Mouse (Mus musculus): ENCODE measurements around the gene Dnase2a. TPM values are rescaled to one million over a fixed set of nuclear protein-coding genes. Genes with fewer than 3 reads are reported as not detected.

The Dnase2a gene
- polyA plus RNA-seq, 1 experiment from 2014 or later = 6.6 TPM

DNA sequence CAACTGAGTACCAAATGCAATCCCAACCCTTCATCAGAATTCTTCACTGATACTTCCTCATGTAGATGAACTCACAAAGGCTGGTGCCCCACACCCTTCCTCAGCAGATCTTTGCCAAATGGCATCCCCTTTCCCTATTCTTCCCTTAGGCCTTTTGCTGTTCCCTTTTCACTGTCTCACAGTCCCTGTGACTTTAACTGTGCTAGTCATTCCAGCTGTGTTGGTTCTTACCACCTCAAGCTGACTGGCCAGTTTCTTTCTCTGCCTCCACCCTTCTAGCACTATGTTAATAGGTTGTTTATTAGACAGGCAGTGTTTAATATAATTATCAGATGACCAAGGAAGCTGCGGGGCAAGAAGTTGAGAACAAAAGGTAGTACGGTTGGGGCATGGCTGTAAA, 60.3 kb downstream of the Dnase2a start:
- Histone ChIP-seq H3K4me3 (peak overlapping the region; percentile 91), H3K27ac (replicated peaks) (peak overlapping the region; percentile 98), H3K27me3 (ENCODE audit: low read depth, poor library complexity, severe bottlenecking) (no peaks in the 10 kb centered on the region), H3K36me3 (peaks cover 43% of the 10 kb centered on the region), H3K9me3 (replicated peaks) (no peaks in the 10 kb centered on the region), H3K4me1 (peaks cover 58% of the 10 kb centered on the region)
- WGBS = 33% methylated on average over 2 of the region's 2 CpGs
- DNase-seq (ENCODE audit: low spot score) = no peak

- H3K9me3 ChIP-seq (replicated peaks) = no peaks in the 10 kb centered on the region
- no peaks in the 10 kb centered on the region for H3K27me3 ChIP-seq (ENCODE audit: low read depth, poor library complexity, severe bottlenecking)
- H3K4me3 ChIP-seq = peak within 1 kb of the TSS; percentile 91
- H3K36me3 ChIP-seq = peaks cover 43% of the 10 kb centered on the region
- peak within 1 kb of the TSS; percentile 98 for H3K27ac ChIP-seq (replicated peaks)
- peaks cover 58% of the 10 kb centered on the region for H3K4me1 ChIP-seq
- WGBS = under 1% methylated on average over 56 of the region's 56 CpGs
- DNase-seq (ENCODE audit: low spot score) = peak; percentile 87
These were observed 61.1 kb downstream of the Dnase2a start, which contains the start of the genes Gm49661, Prdx2 and Rnaseh2a for GRCm38 (mm10) chr8:84969241-84970134. Gm49661 (minus strand) TSS chr8:84969433. Prdx2 (plus strand) TSS chr8:84969587. Rnaseh2a (minus strand) TSS chr8:84969767.

DNA sequence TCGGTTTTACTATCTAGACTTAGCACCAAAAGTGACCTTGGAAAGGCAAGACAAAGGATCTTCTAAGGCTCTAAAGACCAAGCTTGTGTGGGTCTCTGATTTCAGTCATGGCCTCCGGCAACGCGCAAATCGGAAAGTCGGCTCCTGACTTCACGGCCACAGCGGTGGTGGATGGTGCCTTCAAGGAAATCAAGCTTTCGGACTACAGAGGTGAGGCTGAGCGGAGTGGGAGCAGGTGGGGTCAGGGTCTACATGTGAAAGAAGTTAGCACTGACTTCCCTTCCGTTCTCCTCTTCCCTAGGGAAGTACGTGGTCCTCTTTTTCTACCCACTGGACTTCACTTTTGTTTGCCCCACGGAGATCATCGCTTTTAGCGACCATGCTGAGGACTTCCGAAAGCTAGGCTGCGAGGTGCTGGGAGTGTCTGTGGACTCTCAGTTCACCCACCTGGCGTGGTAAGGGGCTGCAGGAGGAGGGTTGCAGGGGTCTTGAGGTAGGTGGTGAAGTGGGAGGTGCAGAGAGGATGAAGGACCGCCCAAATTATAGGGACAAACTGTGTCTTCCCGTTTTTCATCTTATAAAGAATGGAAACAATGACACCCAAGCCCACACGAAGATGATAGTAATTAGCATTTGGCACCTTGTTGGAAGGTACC, 61.9 kb downstream of the Dnase2a start:
- DNase-seq (ENCODE audit: low spot score) = no peak
- H3K27me3 ChIP-seq (ENCODE audit: low read depth, poor library complexity, severe bottlenecking) = no peaks in the 10 kb centered on the region
- H3K36me3 ChIP-seq = peaks cover 51% of the 10 kb centered on the region
- WGBS = 22% methylated on average over 21 of the region's 21 CpGs
- H3K4me3 ChIP-seq = peak overlapping the region; percentile 91
- H3K9me3 ChIP-seq (replicated peaks) = no peaks in the 10 kb centered on the region
- H3K27ac ChIP-seq (replicated peaks) = peak overlapping the region; percentile 98
- H3K4me1 ChIP-seq = peaks cover 56% of the 10 kb centered on the region

DNA sequence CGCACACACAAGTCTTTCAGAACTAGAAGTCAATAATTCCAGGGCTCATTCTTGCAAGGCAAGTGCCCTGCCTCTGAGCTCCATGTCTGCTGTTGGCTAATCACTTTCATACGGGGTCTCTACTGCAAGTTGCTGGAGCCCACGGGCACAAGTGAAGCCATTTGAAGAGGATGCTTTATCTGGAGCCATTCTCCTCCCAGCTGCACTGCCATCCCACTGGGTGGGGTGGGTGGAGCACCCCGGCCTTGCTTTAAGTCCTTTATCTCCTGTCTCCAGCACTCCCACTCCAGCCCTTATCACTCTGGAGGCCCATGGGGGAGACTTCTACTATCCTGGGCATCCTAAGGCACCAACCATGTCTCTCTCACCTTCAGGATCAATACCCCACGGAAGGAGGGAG, 62.6 kb downstream of the Dnase2a start:
- Histone ChIP-seq H3K4me1 (peaks cover 57% of the 10 kb centered on the region), H3K27ac (replicated peaks) (peak overlapping the region; percentile 98)

More for the DNA sequence above, 62.6 kb downstream of the Dnase2a start:
- Histone ChIP-seq H3K27me3 (ENCODE audit: low read depth, poor library complexity, severe bottlenecking) (no peaks in the 10 kb centered on the region), H3K36me3 (peaks cover 52% of the 10 kb centered on the region), H3K4me3 (peak overlapping the region; percentile 91), H3K9me3 (replicated peaks) (no peaks in the 10 kb centered on the region)
- no peak for DNase-seq (ENCODE audit: low spot score)
- WGBS = 73% methylated on average over 5 of the region's 5 CpGs

Small RNA genes within 50 kb of the gene (microRNA-seq; reads per million reads assigned to microRNA genes)
- gene Gm24197 (not detected), gene Mir7069 (9.0 reads per million, percentile 20 among the genes with 10 or more reads in this experiment)

Other genes starting within 250 kb of the Dnase2a start
- 63.6 and 78.2 TPM in 2 replicates for gene Ier2, start 245.7 kb upstream of the Dnase2a start, polyA plus RNA-seq (2016; fragmentation: Nextera tagmentation; extraction: Ambion mirVana)
- 56.4 and 58.1 TPM in 2 replicates for gene Trmt1, start 222.3 kb upstream of the Dnase2a start, polyA plus RNA-seq (2016; fragmentation: Nextera tagmentation; extraction: Ambion mirVana)
- gene Nacc1, start 220.7 kb upstream of the Dnase2a start, polyA plus RNA-seq (2016; fragmentation: Nextera tagmentation; extraction: Ambion mirVana) = 24.8 and 26.3 TPM in 2 replicates
- 4.8 and 5.8 TPM in 2 replicates for gene Lyl1, start 207.1 kb upstream of the Dnase2a start, polyA plus RNA-seq (2016; fragmentation: Nextera tagmentation; extraction: Ambion mirVana)
- gene G430095P16Rik, start 185.6 kb upstream of the Dnase2a start, polyA plus RNA-seq (2016; fragmentation: Nextera tagmentation; extraction: Ambion mirVana) = 1.1 and 1.4 TPM in 2 replicates
- 0.49 and 1.2 TPM in 2 replicates for gene Nfix, start 108.2 kb upstream of the Dnase2a start, polyA plus RNA-seq (2016; fragmentation: Nextera tagmentation; extraction: Ambion mirVana)
- gene Dand5, start 85.7 kb upstream of the Dnase2a start, polyA plus RNA-seq (2016; fragmentation: Nextera tagmentation; extraction: Ambion mirVana) = 2.9 and 5.3 TPM in 2 replicates
- 46.3 and 47.2 TPM in 2 replicates for gene Gadd45gip1, start 77.0 kb upstream of the Dnase2a start, polyA plus RNA-seq (2016; fragmentation: Nextera tagmentation; extraction: Ambion mirVana)
- 124 and 131 TPM in 2 replicates for gene Rad23a, start 67.9 kb upstream of the Dnase2a start, polyA plus RNA-seq (2016; fragmentation: Nextera tagmentation; extraction: Ambion mirVana)
- gene Calr, start 61.6 kb upstream of the Dnase2a start, polyA plus RNA-seq (2016; fragmentation: Nextera tagmentation; extraction: Ambion mirVana) = 723 and 798 TPM in 2 replicates
- 133 and 139 TPM in 2 replicates for gene Farsa, start 51.6 kb upstream of the Dnase2a start, polyA plus RNA-seq (2016; fragmentation: Nextera tagmentation; extraction: Ambion mirVana)
- gene Syce2, start 36.4 kb upstream of the Dnase2a start, polyA plus RNA-seq (2016; fragmentation: Nextera tagmentation; extraction: Ambion mirVana) = 64.7 and 71.7 TPM in 2 replicates
- 37.3 and 39.6 TPM in 2 replicates for gene Gcdh, start 14.6 kb upstream of the Dnase2a start, polyA plus RNA-seq (2016; fragmentation: Nextera tagmentation; extraction: Ambion mirVana)
- gene Klf1, start 6.6 kb upstream of the Dnase2a start, polyA plus RNA-seq (2016; fragmentation: Nextera tagmentation; extraction: Ambion mirVana) = 14.8 and 19.7 TPM in 2 replicates
- gene Mast1, start 28.8 kb downstream of the Dnase2a start, polyA plus RNA-seq (2016; fragmentation: Nextera tagmentation; extraction: Ambion mirVana) = 3.2 and 8.4 TPM in 2 replicates
- gene Rtbdn, start 38.4 kb downstream of the Dnase2a start, polyA plus RNA-seq (2016; fragmentation: Nextera tagmentation; extraction: Ambion mirVana) = 0.62 and 1.2 TPM in 2 replicates
- not detected in 2 replicates for gene Gm49661, start 60.9 kb downstream of the Dnase2a start, polyA plus RNA-seq (2016; fragmentation: Nextera tagmentation; extraction: Ambion mirVana)
- gene Prdx2, start 61.0 kb downstream of the Dnase2a start, polyA plus RNA-seq (2016; fragmentation: Nextera tagmentation; extraction: Ambion mirVana) = 1,203 and 1,278 TPM in 2 replicates
- gene Rnaseh2a, start 61.2 kb downstream of the Dnase2a start, polyA plus RNA-seq (2016; fragmentation: Nextera tagmentation; extraction: Ambion mirVana) = 136 and 158 TPM in 2 replicates
- 5.0 and 5.4 TPM in 2 replicates for gene Junb, start 70.2 kb downstream of the Dnase2a start, polyA plus RNA-seq (2016; fragmentation: Nextera tagmentation; extraction: Ambion mirVana)
- 18.2 and 18.4 TPM in 2 replicates for gene Hook2, start 82.0 kb downstream of the Dnase2a start, polyA plus RNA-seq (2016; fragmentation: Nextera tagmentation; extraction: Ambion mirVana)
- gene Best2, start 106.0 kb downstream of the Dnase2a start, polyA plus RNA-seq (2016; fragmentation: Nextera tagmentation; extraction: Ambion mirVana) = not detected in 2 replicates
- gene Asna1, start 116.7 kb downstream of the Dnase2a start, polyA plus RNA-seq (2016; fragmentation: Nextera tagmentation; extraction: Ambion mirVana) = 160 and 164 TPM in 2 replicates
- gene Trir, start 118.3 kb downstream of the Dnase2a start, polyA plus RNA-seq (2016; fragmentation: Nextera tagmentation; extraction: Ambion mirVana) = 140 and 146 TPM in 2 replicates
- gene Tnpo2, start 128.4 kb downstream of the Dnase2a start, polyA plus RNA-seq (2016; fragmentation: Nextera tagmentation; extraction: Ambion mirVana) = 28.6 and 34.9 TPM in 2 replicates
- 25.5 and 32.3 TPM in 2 replicates for gene Fbxw9, start 151.5 kb downstream of the Dnase2a start, polyA plus RNA-seq (2016; fragmentation: Nextera tagmentation; extraction: Ambion mirVana)
- gene Gm5741, start 159.4 kb downstream of the Dnase2a start, polyA plus RNA-seq (2016; fragmentation: Nextera tagmentation; extraction: Ambion mirVana) = 0.91 and 1.1 TPM in 2 replicates
- gene Dhps, start 163.2 kb downstream of the Dnase2a start, polyA plus RNA-seq (2016; fragmentation: Nextera tagmentation; extraction: Ambion mirVana) = 70.8 and 71.8 TPM in 2 replicates
- 133 and 142 TPM in 2 replicates for gene Wdr83os, start 172.2 kb downstream of the Dnase2a start, polyA plus RNA-seq (2016; fragmentation: Nextera tagmentation; extraction: Ambion mirVana)
- gene Wdr83, start 172.7 kb downstream of the Dnase2a start, polyA plus RNA-seq (2016; fragmentation: Nextera tagmentation; extraction: Ambion mirVana) = 61.2 and 70.6 TPM in 2 replicates
- gene Man2b1, start 174.7 kb downstream of the Dnase2a start, polyA plus RNA-seq (2016; fragmentation: Nextera tagmentation; extraction: Ambion mirVana) = 23.5 and 23.7 TPM in 2 replicates
- 0.81 and 1.5 TPM in 2 replicates for gene Zfp791, start 214.5 kb downstream of the Dnase2a start, polyA plus RNA-seq (2016; fragmentation: Nextera tagmentation; extraction: Ambion mirVana)
- gene Cks1brt, start 243.4 kb downstream of the Dnase2a start, polyA plus RNA-seq (2016; fragmentation: Nextera tagmentation; extraction: Ambion mirVana) = not detected in 2 replicates